Mouse (Mus musculus): ENCODE results near the gene Gm3055.
"Not testable (repeated sequence)": the region's sequence is repeated elsewhere in the genome, so short reads cannot be mapped to it uniquely, and the experiment has no call there.

The Gm3055 gene

GRCm38 (mm10) chr10:81770506-81771403 is at the start of gene Gm3055:
TSS of gene Gm3055 (minus strand) at chr10:81771161.
- DNase-seq = not testable (repeated sequence)

DNA sequence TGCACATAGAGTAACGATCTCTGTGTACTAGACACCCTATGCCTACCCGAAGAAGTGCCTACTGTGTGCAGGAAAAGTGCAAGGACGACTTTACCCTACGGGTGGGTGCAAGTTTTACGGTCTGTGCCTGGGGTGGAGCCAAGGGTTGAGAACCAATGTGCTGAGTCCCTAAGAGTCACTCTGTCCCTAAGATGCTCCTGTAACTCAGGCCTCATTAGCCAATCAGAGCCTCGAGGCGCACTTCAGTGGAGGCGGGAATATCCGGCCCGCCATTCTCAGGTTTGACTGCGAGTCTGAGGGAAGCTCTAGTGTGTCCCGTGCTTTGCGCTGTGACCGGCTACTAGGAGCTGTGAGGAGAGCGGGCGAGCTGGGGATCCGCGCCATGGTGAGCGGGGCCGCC is 40.9 kb upstream of the Gm3055 start, which contains the start of gene Gm4767:
TSS of gene Gm4767 (plus strand) at position 288 of the 400 bp plus-strand sequence.
- peak; percentile 4 to 17 for DNase-seq

DNA sequence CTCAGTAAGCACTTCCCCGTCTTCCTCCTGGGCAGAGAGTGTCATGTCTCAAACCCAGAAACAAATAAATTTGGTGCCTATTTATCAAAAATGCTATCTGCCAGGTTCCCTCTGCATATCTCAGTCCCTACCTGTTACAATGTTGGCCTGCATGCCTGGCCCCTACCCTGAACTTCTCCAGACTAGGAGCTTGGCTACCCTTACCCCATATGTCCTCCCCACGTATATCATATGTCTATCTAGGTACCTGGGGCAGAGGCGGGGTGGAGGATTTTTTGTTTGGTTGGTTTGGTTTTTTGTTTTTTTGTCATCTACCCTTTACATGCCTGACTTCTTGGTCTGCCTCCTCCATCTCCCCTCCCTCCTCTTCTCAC is 430 bp upstream of the Gm3055 start:
- not testable (repeated sequence) for DNase-seq

- DNase-seq = not testable (repeated sequence)
These were observed 66.2 kb downstream of the Gm3055 start, which contains the start of gene Zfp433 for GRCm38 (mm10) chr10:81704531-81705301. TSS of gene Zfp433 (plus strand) at chr10:81704825.

Data from cerebellum, adult 18-20 months (tissue).